Mouse (Mus musculus) kidney, adult 8-10 months (tissue): ENCODE data around the gene Wnt9a.
A peak's percentile ranks its signal among the peaks of the same experiment; 100 is the strongest.

Source experiments
- DNase-seq, 2 experiments: peaks; one replicate each; pipeline ENCODE4 v3.0.0; 2022

Wnt9a gene

DNA sequence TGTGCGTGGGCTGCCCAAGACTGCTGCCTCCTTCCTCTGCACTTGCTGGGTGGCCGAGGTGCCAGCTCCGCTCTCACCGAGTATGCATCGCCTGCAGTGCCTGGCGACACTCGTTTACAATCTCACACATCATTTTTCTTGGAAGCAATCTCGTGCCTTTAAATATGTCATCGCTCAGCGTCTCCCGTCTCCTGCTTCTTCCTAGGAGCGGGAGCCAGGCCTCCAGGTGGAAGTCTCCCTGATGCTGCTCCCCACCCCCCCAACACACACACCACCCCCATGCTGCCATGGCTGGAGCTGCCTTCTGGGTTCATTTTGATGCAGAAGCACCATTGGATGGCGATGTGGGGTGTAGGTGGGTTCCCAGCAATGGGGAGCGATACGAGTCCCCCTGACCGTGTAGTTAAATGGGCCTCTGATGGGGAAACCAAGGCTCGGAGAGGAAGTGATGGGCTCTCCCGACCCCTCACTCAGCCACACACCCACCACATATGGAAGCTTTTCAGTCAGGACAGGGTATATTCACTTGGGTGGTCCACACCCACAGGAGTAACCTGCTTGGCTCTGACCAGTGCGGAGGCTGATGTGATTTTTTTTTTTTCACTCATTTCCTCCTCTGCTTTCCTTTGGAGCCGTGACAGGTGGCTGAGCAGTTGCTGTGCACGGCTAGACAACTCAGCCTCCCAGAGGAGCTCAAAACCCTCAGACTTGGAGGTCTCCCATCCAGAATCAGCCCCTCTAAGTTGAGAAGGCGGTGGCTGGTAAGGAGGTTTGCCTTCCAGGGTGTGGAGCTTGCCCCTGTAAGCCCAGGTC lies 1.5 kb upstream of the Wnt9a start:
- no peak for DNase-seq

DNA sequence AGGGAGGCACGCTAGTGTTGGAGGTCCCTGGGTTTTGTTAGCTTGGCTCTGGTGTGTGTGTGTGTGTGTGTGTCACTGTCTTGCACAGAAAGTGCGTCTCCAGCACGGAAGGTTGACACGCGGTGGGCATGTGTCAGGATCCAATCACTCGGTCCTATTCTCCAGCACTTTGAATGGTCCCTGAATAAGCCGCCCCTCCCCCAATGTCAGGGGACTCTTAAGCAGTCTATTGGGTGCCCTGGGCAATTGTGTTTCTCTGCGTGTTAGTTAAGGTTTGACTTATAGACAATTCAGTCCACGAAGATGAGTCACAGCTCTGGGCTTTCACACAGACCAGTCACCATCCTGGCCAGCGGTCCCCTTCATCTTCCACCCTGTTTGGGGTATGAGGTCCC lies 910 bp upstream of the Wnt9a start:
- DNase-seq, result no peak

DNA sequence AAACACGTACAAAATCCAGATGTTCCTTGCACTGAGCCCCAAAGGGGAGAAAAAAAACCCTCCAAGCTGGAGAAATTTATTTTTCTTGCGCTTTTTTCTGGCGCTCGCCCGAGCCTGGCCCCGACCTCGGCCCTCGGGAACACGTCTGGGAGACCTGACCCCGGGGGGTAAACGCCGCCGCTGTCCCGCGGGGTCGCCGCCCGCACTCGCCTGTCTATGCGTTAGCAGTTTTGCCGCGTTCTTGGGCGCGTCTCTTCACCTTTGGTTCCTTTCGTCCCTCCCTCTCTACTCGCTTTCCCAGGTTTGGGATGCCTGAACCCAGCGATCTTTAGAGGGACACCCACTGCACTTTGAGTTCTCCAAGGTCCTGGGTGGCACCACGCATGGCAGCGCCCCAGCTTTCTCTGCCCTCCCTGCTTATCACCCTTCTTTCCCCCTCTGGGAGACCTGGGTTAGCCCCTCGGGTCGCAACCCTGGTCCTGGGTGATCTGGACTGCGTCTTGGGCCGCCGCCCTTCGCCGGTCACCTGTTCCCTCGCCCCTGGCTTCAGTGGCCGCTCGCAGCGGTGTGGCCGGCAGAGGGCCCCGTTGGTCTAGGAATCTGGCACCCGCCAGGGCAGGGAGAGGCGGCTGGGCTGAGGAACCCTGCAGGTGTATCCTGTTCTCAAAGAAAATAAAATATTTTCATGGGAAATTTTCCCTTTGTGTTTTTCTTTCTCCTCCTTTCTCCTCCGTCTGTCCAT lies 865 bp downstream of the Wnt9a start:
- DNase-seq, result peak; percentile 66 to 81

DNA sequence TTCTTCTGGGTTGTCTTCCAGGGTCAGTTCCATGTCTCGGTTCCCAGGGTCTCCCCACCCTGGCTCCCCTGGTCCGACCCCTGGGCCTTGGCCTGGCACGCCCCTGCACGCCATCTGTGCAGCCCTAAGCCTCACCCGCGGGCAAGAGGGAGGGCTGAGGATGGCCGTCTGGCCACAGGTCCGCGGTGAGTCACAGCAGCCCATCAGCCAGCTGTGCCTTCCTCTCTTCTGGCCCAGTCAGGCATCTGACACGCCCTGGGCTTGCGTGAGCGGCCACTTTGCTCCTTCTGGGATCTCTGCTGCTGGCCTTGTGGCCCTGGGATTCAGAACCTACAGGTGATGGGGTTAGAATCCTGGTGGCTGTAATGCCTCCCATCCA lies 1.4 kb downstream of the Wnt9a start:
- DNase-seq, result no peak

DNA sequence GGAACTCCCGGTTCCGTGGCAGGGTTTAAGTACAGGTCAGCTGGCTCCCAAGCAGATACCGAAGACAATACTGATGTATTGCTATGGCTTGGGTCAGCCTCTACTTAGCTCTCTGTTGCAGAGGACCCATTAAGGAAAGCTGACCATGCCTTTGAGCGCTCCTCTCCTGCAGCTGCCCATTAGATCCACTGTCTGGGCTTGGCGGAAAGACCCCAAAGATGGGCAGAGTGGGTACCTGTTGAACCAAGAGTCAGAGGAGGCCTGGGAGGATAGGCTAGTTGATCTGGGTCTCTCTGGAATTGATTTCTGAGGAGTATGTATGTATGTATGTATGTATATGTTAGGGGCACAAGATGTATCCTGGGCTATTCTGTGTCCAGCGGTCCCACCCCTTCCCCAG lies 1.9 kb downstream of the Wnt9a start:
- no peak for DNase-seq

DNA sequence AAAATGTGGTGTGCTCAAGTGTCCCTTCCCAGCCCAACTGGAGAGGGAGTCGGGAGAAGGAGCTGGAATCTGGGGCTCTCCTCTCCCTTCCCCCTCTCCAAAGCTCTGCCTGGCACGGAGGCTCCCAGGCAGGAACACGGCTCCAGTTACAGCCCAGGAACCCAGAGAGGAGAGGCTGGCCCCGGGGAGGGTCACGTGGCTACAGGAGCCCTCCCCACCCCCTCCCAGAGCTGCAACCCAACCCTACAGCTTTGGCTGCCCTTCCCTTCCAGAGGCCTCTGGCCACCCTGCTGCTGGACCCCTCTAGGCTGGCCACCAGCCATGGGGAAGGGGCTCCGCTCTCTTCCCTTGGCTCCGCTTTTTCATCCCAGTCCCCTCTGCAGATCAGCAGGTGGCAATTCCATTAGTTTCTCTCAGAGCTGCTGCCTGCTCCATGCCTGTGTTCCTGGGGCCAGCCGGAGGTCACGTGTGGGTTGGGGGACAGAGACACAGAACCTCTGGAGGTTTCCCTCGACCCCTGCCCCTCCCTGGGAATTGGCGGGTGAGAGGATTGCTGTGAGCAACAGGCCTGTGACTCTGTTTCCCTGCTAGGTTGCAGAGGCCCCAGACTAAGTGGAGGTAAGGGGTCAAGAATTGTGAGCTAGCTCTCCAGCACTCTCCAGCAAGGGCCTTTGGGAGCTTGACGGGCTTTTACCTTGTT lies 2.5 kb downstream of the Wnt9a start:
- no peak for DNase-seq

DNA sequence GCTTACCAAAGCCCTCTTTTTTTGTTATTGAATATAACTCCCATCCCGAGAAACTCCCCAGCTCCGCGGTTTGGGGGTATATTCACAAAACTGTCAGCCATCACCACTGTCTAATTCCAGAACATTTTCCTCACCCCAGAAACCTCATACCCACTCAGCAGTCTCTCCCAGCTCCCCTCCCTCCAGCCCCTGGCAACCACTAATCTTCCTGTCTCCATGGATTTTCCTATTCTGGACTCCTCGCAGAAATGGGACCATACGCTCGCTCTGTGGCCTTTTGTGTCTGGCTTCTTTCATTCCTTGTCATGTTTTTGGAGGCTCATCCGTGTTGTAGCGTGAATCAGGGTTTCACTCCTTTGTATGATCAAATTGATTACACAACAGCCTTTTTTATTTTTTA lies 3.2 kb downstream of the Wnt9a start:
- DNase-seq, result no peak

DNA sequence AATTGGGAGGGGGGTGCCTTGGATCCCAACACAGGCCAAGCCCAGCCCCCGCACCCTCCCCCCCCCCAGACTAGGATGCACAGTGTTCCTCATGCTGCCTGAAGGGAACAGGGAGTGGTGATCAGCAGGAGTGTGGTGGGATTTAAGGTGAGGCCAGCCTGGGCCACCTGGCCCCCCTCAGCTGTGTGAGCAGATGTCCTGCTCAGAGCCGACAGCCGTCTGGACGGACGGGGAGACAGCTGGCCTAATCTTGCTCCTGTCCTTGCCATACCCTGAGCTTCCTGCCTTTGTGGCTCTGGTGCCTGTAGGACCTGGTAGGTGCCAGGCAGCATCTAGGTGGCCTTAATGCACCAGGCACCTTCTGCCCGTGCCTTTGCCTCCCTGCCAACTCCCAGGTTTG lies 5.3 kb downstream of the Wnt9a start:
- DNase-seq, result no peak

DNA sequence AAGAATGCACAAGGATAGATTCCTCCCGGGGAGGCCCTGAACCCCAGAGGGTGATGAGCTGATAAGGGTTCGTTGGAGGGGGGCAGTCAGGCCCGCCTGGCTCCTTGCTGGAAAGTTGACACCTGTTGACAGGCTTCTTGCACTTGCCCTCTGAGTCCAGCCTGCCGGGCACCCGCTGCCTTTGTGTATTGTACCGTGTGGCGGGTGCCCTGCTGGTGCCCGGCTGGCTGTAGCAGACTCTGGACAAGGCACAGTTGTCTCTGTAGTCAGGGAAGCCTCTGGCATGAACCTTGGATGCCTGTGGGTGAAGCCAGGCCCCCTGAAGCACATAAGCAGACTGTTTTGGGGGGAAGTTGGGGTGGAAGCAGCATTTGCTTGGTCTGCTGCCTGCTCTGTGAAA lies 5.8 kb downstream of the Wnt9a start:
- no peak for DNase-seq

DNA sequence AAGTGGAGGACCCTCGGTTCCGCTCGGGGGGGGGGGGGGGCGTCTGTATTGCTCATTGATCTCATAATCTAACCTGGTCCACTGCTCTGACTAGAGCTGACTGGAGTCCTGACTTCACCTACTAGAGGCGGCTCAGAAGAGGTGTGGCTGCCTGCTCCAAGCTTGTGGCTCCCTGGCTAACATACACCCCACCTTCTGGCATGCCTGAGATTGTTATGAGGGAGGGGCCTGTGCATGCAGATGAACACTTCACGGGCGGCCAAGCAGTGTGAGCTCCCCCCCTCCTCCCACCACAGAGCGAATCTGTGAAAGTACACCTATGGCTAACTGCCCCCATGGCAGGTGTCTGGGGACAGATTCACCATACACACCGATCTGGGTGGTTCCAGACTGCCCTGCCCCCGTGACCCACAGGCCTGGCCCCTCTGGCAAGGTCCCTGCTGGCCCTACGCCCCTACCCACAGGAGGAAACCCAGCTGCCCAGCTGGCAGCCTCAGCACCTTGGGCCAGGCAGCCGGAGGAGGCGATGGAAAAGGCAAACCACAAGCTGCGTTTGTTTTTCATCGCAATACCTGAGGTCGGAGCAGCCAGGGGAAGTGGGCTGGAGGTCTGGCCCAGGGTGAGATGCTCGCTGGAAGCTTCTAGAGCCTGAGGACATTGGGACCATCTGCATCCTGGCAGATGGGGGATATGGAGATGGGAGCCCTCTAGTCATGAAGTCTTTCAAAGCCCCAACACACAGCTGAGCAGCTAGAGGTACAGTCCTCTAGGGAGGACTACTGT lies 6.5 kb downstream of the Wnt9a start:
- DNase-seq, result no peak

DNA sequence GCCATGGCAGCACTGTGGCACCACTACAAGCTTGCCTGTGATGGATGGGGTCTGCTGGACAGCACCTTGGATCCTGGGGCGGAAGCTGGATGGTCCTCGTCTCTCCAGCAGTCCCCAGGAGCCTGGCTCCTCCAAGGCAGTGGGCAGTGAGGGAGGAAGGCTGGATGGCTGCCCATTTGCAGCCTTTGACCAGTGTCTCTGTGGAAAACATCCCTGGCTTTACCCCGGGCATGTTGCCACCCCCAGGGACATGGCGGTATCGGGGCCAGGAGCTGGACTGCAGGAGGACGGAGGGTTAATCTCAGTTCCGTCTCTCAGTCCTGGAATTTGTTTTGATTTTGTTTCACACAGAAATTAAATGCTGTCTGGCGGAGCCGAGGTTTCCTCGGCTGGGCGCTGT lies 7.2 kb downstream of the Wnt9a start:
- no peak for DNase-seq

DNA sequence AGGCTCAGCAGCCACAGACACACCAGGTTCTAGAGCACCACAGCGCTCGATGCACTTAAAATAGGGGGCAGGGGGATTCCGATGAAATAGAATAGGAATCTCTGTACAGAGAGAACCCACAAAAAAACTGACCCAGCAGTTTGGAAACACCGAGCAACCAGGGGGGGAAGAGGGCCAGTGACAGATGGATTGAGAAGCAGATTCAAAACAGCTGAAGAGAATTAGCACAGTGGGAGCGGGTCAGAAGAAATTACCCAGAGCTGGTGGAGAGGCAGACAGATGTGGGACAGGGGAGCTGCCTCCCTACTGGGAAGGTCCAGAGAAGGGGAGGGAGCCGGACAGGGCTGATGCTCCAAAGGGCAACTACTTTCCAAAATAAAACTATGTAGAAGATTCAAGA lies 9.8 kb downstream of the Wnt9a start:
- DNase-seq, result no peak

DNA sequence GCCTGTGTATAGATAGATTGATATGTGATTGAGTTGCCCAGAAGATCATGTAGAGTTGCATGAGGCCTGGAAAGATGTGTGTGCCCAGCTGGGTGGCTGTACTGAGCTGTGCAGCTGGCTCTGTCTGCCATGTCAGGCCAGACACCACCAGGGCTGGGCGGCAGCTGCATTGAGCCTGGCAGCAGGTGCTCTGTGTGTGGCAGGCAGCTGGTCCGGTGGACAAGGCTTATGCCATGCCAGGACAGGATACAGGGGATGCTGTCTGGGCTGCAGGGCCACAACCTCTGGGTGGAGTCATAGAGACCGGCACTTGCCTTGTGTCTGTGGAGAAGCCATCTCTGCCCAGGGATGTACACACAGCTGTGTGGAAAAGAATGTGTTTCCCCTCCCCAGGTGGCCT lies 16.3 kb downstream of the Wnt9a start:
- no peak for DNase-seq

DNA sequence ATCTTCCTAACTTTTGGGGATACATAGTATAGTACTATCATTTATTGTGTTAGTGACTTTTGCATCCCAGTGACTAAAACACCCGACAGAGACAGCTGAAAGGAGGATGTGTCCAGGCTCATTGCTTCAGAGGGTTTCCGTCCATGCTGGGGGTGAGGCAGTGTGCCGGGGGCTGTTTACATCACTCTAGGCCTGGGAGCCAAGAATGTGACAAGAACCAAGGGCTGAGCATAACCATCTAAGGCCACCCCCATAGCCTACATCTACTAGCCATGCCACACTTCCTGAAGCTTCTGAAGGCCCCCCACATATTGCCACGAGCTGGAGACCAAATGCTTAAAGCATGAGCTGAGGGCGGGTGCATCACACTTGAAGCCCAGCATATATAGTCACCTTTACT lies 18.0 kb downstream of the Wnt9a start:
- DNase-seq, result no peak

DNA sequence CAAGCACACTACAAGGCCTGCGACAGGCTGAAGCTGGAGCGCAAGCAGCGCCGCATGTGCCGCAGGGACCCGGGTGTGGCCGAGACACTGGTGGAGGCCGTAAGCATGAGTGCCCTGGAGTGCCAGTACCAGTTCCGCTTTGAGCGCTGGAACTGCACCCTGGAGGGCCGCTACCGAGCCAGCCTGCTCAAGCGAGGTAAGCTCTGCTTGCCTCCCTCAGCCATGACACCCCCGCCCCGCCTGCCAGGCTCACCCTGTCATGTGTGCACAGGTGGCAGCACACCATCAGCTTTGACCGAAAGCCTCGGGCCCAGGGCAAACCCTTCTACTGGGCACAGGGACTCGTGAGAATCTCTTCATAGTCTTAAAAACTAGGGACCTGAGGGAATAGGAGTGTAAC lies 20.9 kb downstream of the Wnt9a start:
- DNase-seq, result no peak

DNA sequence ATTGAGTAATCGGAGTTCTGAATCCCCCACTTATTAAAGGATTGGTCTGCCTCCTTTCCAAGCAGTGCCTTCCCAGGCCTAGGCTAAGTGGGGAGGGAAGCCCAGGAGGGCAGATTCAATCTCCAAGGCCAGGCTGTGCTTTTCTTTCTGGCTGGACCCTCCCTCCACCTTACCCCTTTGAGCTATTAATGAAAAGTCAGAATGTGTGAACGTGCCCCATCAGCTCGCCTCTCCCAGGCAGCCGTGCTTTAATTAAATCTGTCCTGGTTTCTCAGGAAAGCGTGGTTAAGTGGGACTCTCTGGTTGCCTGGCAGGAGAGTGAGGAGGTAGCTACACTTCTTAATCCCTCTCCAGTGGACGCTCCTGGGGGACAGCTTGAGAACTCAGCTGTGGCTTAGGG lies 22.9 kb downstream of the Wnt9a start:
- no peak for DNase-seq

DNA sequence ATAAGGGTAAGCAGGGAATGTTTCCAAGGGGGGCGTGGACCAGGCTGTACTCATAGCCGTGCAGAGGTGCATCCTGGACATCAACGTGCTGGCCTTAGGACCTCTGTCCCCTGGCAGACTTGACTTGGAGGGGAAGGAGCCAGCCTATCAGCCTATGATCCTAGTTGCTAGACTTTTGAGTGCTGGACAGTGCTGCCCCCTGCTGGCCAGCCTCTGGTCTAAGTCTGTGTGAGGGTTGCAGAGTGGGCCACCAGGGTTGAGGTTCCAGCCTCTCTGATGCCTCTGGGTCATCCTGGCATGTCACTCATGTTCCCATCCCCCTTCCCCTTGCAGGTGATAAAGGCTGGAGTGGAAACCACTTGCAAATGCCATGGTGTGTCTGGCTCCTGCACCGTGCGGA lies 23.8 kb downstream of the Wnt9a start:
- peak in 1 of 2 experiments; percentile 62 for DNase-seq

DNA sequence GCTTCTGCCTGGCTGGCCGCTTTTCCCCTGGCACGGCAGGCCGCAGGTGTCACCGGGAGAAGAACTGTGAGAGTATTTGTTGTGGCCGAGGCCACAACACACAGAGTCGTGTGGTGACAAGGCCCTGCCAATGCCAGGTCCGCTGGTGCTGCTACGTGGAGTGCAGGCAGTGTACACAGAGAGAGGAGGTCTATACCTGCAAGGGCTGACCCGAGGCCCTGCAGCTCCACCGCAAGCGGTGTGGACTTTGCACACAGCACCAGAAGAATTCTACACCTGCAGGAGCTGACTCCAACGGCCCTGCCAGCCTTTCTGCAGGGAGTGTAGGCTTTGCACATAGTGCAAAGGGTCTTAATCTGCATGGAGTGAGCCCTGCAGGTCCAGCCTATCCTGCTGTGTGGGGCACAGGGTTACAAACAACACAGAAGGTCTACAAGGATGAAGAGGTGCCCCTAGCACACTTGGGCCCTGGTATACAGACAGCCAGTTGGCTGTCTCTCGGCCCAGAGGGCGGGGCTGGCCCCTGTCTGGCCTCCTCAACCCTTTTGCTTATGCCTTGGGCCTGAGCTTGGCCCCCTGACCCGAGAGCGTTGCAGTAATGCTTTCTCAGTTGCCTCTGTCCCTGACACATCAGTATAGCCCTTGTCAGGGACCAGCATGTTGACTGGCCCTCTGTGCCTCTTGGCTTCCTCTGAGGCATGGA lies 24.6 kb downstream of the Wnt9a start:
- DNase-seq, result no peak

DNA sequence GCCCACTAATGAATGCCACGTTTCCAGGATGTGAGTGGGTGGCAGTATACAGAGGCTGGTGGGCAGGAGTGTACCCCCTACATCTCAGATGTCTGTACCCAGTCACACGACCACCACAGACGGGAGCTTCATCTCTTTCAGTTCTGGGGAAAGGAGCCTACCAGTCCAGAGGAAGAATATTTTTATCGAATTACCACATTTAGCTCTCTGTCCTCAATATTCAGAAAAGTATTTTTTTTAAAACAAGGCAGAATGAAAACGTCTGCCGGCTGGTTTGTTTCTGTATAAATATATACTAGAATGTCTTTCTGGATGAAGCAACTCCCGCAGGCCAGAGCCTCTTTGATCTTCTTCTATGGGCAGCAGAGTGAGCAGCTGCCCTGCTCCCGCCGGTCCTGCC lies 26.2 kb downstream of the Wnt9a start:
- DNase-seq, result no peak

DNA sequence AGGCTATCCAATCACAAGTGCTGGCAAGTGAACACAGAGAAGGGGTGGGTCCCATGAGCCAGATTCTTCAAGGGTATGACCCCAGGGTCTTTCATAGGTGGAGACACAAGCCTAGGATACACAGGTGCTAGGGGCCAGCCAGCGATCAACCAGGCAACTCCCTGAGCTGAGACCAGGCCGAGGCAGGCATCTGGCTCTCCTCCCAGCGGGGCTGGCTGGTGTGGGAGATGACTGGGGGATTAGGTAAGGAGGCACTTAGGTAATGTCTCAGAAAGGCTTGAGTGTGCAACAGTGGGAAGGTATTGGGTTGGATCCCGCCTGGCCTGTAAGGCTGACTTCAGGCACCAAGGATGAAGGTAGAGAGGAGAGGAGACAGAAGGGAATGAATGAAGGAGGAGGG lies 28.4 kb downstream of the Wnt9a start:
- DNase-seq, result no peak

DNA sequence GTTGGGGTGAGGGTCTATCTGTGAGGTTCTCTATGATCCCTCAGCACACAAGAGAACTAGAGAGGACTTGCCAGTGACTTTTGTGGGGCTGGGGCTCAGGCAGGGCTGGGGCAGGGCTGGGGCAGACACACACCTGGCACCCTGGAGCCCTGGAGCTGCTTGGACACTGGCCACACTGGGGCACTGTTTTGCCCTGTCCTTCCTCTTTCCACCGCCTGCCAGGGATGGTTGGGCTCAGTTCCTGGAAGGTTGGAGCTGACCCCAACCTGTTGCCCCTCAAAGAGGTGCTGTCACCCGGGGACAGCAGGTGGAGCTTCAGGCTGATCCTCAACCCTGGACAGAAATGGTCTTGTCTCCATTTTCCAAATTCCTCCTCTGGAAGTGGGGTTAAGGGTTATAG lies 29.2 kb downstream of the Wnt9a start:
- DNase-seq, result no peak

DNA sequence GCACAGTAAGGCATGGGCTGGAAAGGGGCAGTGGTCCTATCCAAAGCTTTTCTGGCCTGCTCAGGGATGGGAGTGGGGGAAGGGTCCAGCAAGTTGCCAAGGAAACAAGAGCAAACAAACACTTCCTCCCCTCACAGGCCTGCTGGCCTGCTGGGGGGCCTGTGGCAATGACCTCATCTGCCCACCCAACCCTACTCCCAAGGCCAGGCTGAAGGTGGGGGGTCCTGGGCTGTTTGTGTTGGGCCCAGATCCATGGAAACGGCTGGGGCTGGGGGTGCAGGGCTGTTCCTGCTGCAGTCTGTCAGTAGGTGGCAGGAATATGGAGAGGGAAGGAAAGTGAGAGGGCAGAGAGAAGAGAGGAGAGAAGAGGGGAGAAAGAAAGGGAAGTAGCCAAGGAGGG lies 29.7 kb downstream of the Wnt9a start:
- DNase-seq, result no peak
